Mouse (Mus musculus): ENCODE data around the gene Fam71e2. TPM values are rescaled to one million over a fixed set of nuclear protein-coding genes. Genes with fewer than 3 reads are reported as not detected.
"Not testable (repeated sequence)": the region's sequence is repeated elsewhere in the genome, so short reads cannot be mapped to it uniquely, and the experiment has no call there.

Gene Fam71e2
- not detected in 2 replicates for polyA plus RNA-seq (2012; rRNA removed)

DNA sequence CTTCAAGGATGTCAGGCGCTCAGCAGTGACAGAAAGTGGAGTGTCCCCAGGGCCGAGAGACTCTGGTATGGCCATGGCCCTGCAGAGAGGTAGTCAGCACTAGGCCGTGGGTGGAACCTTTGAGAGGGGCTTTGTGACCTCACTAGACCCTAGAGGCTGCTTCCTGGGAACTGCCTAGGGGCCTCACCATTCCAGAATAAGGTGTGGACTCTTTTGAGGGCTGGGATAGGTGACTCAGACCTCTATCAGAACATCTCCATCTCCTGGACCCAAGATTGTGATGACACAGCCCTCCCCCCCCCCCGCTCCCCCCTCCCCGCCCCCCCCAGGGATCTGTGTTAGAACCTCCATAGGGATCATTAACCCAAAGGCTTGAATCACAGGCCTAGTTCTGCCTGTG is at the start of gene Fam71e2:
TSS of gene Fam71e2 (minus strand) at position 101 of the 400 bp plus-strand sequence.
- Histone ChIP-seq H3K4me1 (ENCODE audit: control insufficient read depth, insufficient read depth, low read length) (no peaks in the 10 kb centered on the region), H3K4me3 (replicated peaks; ENCODE audit: extremely low read depth, low read depth, low read length) (no peak within 1 kb of the TSS)
- no peak for DNase-seq
- no peak for TF ChIP-seq POLR2A (IDR thresholded peaks at IDR 0.05; ENCODE audit: borderline replicate concordance, extremely low read depth, low read depth, low read length)
- no peak for TF ChIP-seq CTCF (IDR thresholded peaks at IDR 0.05; ENCODE audit: insufficient read depth, low read length)
- 79% methylated on average over 5 of the region's 5 CpGs for WGBS

DNA sequence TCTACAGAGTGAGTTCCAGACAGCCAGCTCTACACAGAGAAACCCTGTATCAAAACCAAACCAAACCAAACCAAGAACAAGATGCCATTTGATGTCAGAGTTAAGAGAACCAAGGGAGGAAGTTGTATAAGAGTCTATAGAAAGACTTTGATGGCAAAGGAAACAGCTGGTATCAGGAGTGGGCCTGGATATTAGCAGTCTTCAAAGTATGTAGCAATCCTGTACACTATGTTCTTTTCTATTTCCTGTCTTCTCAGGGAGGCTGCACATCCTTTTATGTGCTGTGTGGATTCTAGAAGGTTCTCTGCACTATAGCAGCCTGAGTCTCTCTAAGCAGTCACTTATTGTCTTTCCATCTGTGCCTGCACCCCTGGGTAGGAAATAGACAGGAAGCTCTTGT is 45.5 kb upstream of the Fam71e2 start:
- no peak for TF ChIP-seq POLR2A (IDR thresholded peaks at IDR 0.05; ENCODE audit: borderline replicate concordance, extremely low read depth, low read depth, low read length)
- TF ChIP-seq CTCF (IDR thresholded peaks at IDR 0.05; ENCODE audit: insufficient read depth, low read length) = no peak
- Histone ChIP-seq H3K4me3 (replicated peaks; ENCODE audit: extremely low read depth, low read depth, low read length) (no peak overlapping the region), H3K4me1 (ENCODE audit: control insufficient read depth, insufficient read depth, low read length) (no peaks in the 10 kb centered on the region)
- no peak for DNase-seq

GRCm38 (mm10) chr7:4813105-4813791 is 42.1 kb upstream of the Fam71e2 start:
- peak overlapping the region; percentile 68 for H3K4me3 ChIP-seq (replicated peaks; ENCODE audit: extremely low read depth, low read depth, low read length)
- 19% methylated on average over 8 of the region's 8 CpGs for WGBS
- peak; percentile 25 for DNase-seq
- TF ChIP-seq POLR2A (IDR thresholded peaks at IDR 0.05; ENCODE audit: borderline replicate concordance, extremely low read depth, low read depth, low read length) = no peak
- no peaks in the 10 kb centered on the region for H3K4me1 ChIP-seq (ENCODE audit: control insufficient read depth, insufficient read depth, low read length)

DNA sequence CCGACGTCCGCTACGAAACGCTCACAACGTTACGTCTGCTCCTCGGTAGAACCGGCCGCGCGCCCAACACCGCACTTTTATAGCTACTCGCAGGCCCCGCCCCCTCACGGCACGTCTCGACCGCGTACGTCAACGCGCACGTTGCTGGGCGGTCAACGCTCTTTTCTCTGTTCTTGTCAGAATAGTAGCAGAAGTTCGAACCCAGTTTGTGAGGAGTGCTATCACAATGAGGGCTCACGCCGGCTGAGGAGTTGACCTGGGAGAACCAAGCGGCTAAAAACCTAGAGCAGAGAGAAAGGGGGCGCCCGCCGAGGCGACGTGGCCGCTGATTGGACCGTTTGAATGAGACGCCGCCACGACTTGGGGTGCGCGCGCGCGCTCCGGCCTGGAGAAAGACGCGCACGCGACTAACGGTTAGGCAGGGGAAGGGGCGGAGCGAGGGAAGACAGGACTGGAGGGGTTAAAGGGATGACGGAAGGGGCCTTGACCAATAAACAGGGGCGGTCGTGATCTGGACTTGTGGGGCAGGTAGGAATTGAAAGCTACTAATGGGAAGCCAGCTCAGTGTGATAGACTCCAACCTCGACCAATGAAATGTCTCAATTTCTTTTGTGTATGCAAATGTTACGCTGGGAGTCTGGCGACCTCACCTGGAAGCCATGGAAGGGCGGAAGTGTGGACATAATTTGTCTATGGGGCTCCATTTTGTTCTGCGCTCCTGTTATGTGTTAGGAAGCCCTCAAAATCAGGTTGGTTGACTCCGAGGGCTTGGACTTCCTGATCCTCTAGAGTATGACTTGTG is 41.4 kb upstream of the Fam71e2 start, which contains the start of gene Ube2s:
TSS of gene Ube2s (minus strand) at position 288 of the 802 bp plus-strand sequence.
- WGBS = under 1% methylated on average over 62 of the region's 62 CpGs
- no peaks in the 10 kb centered on the region for H3K4me1 ChIP-seq (ENCODE audit: control insufficient read depth, insufficient read depth, low read length)
- TF ChIP-seq POLR2A (IDR thresholded peaks at IDR 0.05; ENCODE audit: borderline replicate concordance, extremely low read depth, low read depth, low read length) = peak; percentile 85; the same call in 1 of the 2 replicates
- TF ChIP-seq CTCF (IDR thresholded peaks at IDR 0.05; ENCODE audit: insufficient read depth, low read length) = no peak
- peak within 1 kb of the TSS; percentile 76 for H3K4me3 ChIP-seq (replicated peaks; ENCODE audit: extremely low read depth, low read depth, low read length)
- DNase-seq = peak; percentile 97

DNA sequence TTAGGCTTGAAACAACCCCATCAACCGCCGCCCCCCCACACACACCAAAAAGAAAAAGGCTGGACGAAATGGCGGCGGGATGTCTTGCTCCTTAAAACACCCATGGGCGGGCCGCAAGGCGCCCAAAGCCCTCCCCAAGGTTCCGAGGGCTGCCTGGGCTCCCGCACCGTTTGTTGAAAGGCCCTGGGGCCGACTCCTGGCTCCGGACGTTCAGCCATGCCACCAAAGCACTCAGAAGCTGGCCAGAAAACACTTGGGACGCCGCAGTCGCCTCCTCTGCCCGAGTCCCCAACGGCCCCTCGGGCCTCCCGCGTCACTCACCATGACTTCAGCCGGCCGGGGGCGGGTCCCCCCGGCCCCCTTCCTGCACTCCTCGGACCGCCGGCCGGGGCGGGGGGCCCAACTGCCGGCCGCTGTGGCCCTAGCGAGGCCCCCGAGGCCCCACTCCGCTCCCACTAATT is 40.8 kb upstream of the Fam71e2 start:
- no peak for DNase-seq
- H3K4me1 ChIP-seq (ENCODE audit: control insufficient read depth, insufficient read depth, low read length) = no peaks in the 10 kb centered on the region
- TF ChIP-seq CTCF (IDR thresholded peaks at IDR 0.05; ENCODE audit: insufficient read depth, low read length) = no peak
- no peak for TF ChIP-seq POLR2A (IDR thresholded peaks at IDR 0.05; ENCODE audit: borderline replicate concordance, extremely low read depth, low read depth, low read length)
- peak overlapping the region; percentile 76 for H3K4me3 ChIP-seq (replicated peaks; ENCODE audit: extremely low read depth, low read depth, low read length)
- WGBS = 2% methylated on average over 34 of the region's 36 CpGs

- H3K4me3 ChIP-seq (replicated peaks; ENCODE audit: extremely low read depth, low read depth, low read length) = peak overlapping the region; percentile 76
- WGBS = 25% methylated on average over 10 of the region's 10 CpGs
Measured at GRCm38 (mm10) chr7:4811131-4811530, 40.0 kb upstream of the Fam71e2 start.

DNA sequence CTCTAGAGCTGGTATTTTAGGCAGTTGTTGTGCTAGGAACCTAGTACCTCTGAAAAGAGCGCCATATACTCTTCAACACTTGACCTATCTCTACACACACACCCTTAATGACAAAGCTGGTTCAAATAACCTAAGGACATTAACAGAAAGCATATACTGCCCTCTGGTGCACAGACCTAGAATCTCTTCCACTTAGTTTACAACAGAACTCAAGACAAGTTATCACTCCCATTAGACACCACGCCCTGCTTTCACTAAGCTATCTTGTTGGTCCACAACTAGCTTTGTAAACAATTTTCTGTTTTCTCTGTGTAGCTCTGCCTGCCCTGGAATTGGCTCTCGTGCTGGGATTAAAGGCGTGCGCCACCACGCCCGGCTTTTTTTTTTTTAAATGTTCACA is 35.6 kb upstream of the Fam71e2 start:
- H3K4me3 ChIP-seq (replicated peaks; ENCODE audit: extremely low read depth, low read depth, low read length) = no peak overlapping the region
- no peaks in the 10 kb centered on the region for H3K4me1 ChIP-seq (ENCODE audit: control insufficient read depth, insufficient read depth, low read length)
- 76% methylated on average over 7 of the region's 7 CpGs for WGBS
- TF ChIP-seq POLR2A (IDR thresholded peaks at IDR 0.05; ENCODE audit: borderline replicate concordance, extremely low read depth, low read depth, low read length) (no peak), CTCF (IDR thresholded peaks at IDR 0.05; ENCODE audit: insufficient read depth, low read length) (peak; percentile 28; the same call in 1 of the 2 replicates)
- DNase-seq = no peak

More at GRCm38 (mm10) chr7:4811131-4811530, 40.0 kb upstream of the Fam71e2 start:
- H3K4me1 ChIP-seq (ENCODE audit: control insufficient read depth, insufficient read depth, low read length); DNase-seq: not testable (repeated sequence)

- Histone ChIP-seq H3K4me1 (ENCODE audit: control insufficient read depth, insufficient read depth, low read length) (no peaks in the 10 kb centered on the region), H3K4me3 (replicated peaks; ENCODE audit: extremely low read depth, low read depth, low read length) (no peak overlapping the region)
- no peak for TF ChIP-seq POLR2A (IDR thresholded peaks at IDR 0.05; ENCODE audit: borderline replicate concordance, extremely low read depth, low read depth, low read length)
- TF ChIP-seq CTCF (IDR thresholded peaks at IDR 0.05; ENCODE audit: insufficient read depth, low read length) = no peak
- DNase-seq = no peak
Measured at GRCm38 (mm10) chr7:4802247-4802646, 31.1 kb upstream of the Fam71e2 start.

GRCm38 (mm10) chr7:4795767-4796433 is 24.8 kb upstream of the Fam71e2 start:
- no peak for DNase-seq
- Histone ChIP-seq H3K4me1 (ENCODE audit: control insufficient read depth, insufficient read depth, low read length) (peaks cover 5% of the 10 kb centered on the region; the same call in 1 of the 2 replicates), H3K4me3 (replicated peaks; ENCODE audit: extremely low read depth, low read depth, low read length) (no peak overlapping the region)
- WGBS = 62% methylated on average over 7 of the region's 7 CpGs
- TF ChIP-seq CTCF (IDR thresholded peaks at IDR 0.05; ENCODE audit: insufficient read depth, low read length) = peak; percentile 34; the same call in 1 of the 2 replicates
- TF ChIP-seq POLR2A (IDR thresholded peaks at IDR 0.05; ENCODE audit: borderline replicate concordance, extremely low read depth, low read depth, low read length) = no peak

All from lung, adult 2 months (tissue).